Mouse (Mus musculus) gastrocnemius, adult 2 months (tissue): ENCODE data around the gene Rgs7. TPM values are rescaled to one million over a fixed set of nuclear protein-coding genes. Genes with fewer than 3 reads are reported as not detected.

Experiments
- DNase-seq: peaks from one replicate; pipeline ENCODE4 v3.0.0; 2022
- H3K27ac ChIP-seq: fragments of 200-600 bp; 2 replicates; pipeline ENCODE4 v1.8.1; 2022; ENCODE audit warnings: mild to moderate bottlenecking
- H3K4me3 ChIP-seq: fragments of 200-600 bp; 2 replicates; pipeline ENCODE4 v1.8.1; 2022; ENCODE audit warnings: mild to moderate bottlenecking, moderate library complexity
- CTCF ChIP-seq: fragments of 200-600 bp; IDR thresholded peaks from 2 replicates; pipeline ENCODE4 v1.8.1; 2022; ENCODE audit warnings: antibody characterized with exemption, mild to moderate bottlenecking, moderate library complexity
- intact Hi-C: fragments of 180-260 bp; cut with DNase I; formaldehyde crosslinking; loops from one replicate; pipeline ENCODE4 v1.15.1; 2025
- total RNA-seq, 2 experiments: library from RNA; stranded (reverse); gene quantifications; 2 replicates each; pipeline ENCODE4 v1.2.3; 2021

Rgs7 gene
- total RNA-seq, 2 experiments from 2014 or later = 0.17 TPM; not detected in 1

- no peak for TF ChIP-seq CTCF
- Histone ChIP-seq H3K4me3 (no peak overlapping the region), H3K27ac (no peak overlapping the region)
- no peak for DNase-seq
- intact Hi-C loops = no loop called here
These were observed 23.1 kb downstream of the Rgs7 start for GRCm38 (mm10) chr1:175469087-175469788.

- H3K27ac ChIP-seq = no peak overlapping the region
- TF ChIP-seq CTCF = no peak
- DNase-seq = no peak
- H3K4me3 ChIP-seq = no peak overlapping the region
- intact Hi-C loops = no loop called here
These were observed 27.7 kb downstream of the Rgs7 start for GRCm38 (mm10) chr1:175464566-175464965.

GRCm38 (mm10) chr1:175462351-175462750, 29.9 kb downstream of the Rgs7 start:
- intact Hi-C loops = no loop called here

GRCm38 (mm10) chr1:175454041-175454636, 38.2 kb downstream of the Rgs7 start:
- no peak for DNase-seq
- Histone ChIP-seq H3K27ac (no peak overlapping the region), H3K4me3 (no peak overlapping the region)
- TF ChIP-seq CTCF = no peak
- intact Hi-C loops = no loop called here

More at GRCm38 (mm10) chr1:175462351-175462750, 29.9 kb downstream of the Rgs7 start:
- no peak for TF ChIP-seq CTCF
- H3K27ac ChIP-seq = no peak overlapping the region
- H3K4me3 ChIP-seq = no peak overlapping the region
- DNase-seq = no peak

- Histone ChIP-seq H3K4me3 (no peak overlapping the region), H3K27ac (no peak overlapping the region)
- intact Hi-C loops = no loop called here
- no peak for TF ChIP-seq CTCF
- DNase-seq = no peak
These were observed 44.3 kb downstream of the Rgs7 start for GRCm38 (mm10) chr1:175448017-175448416.

- intact Hi-C loops = no loop called here
- no peak for DNase-seq
- H3K27ac ChIP-seq = no peak overlapping the region
- no peak overlapping the region for H3K4me3 ChIP-seq
- TF ChIP-seq CTCF = no peak
These were observed 49.4 kb downstream of the Rgs7 start for GRCm38 (mm10) chr1:175442939-175443338.

GRCm38 (mm10) chr1:175442025-175442424, 50.3 kb downstream of the Rgs7 start:
- no peak for DNase-seq
- intact Hi-C loops = no loop called here
- no peak for TF ChIP-seq CTCF
- Histone ChIP-seq H3K27ac (no peak overlapping the region), H3K4me3 (no peak overlapping the region)

GRCm38 (mm10) chr1:175433622-175434204, 58.6 kb downstream of the Rgs7 start:
- no peak for DNase-seq

GRCm38 (mm10) chr1:175433128-175433527, 59.2 kb downstream of the Rgs7 start:
- Histone ChIP-seq H3K4me3 (no peak overlapping the region), H3K27ac (no peak overlapping the region)
- no peak for TF ChIP-seq CTCF
- DNase-seq = no peak
- intact Hi-C loops = no loop called here

More at GRCm38 (mm10) chr1:175433622-175434204, 58.6 kb downstream of the Rgs7 start:
- Histone ChIP-seq H3K4me3 (no peak overlapping the region), H3K27ac (no peak overlapping the region)
- TF ChIP-seq CTCF = no peak
- intact Hi-C loops = no loop called here

- H3K4me3 ChIP-seq = no peak overlapping the region
- H3K27ac ChIP-seq = no peak overlapping the region
- intact Hi-C loops = no loop called here
- DNase-seq = no peak
- no peak for TF ChIP-seq CTCF
These were observed 60.8 kb downstream of the Rgs7 start for GRCm38 (mm10) chr1:175431356-175432053.

GRCm38 (mm10) chr1:175427112-175427511, 65.2 kb downstream of the Rgs7 start:
- intact Hi-C loops = no loop called here
- TF ChIP-seq CTCF = no peak
- Histone ChIP-seq H3K27ac (no peak overlapping the region), H3K4me3 (no peak overlapping the region)
- DNase-seq = no peak

- Histone ChIP-seq H3K4me3 (no peak overlapping the region), H3K27ac (no peak overlapping the region)
- DNase-seq = no peak
- intact Hi-C loops = no loop called here
- no peak for TF ChIP-seq CTCF
These were observed 65.9 kb downstream of the Rgs7 start for GRCm38 (mm10) chr1:175426393-175426792.

GRCm38 (mm10) chr1:175420883-175421282, 71.4 kb downstream of the Rgs7 start:
- peak; percentile 57 for DNase-seq
- intact Hi-C loops = no loop called here
- no peak for TF ChIP-seq CTCF
- peak overlapping the region; percentile 68 for H3K27ac ChIP-seq
- no peak overlapping the region for H3K4me3 ChIP-seq
